ENCODE assay signal across 30 mouse cellular contexts in the genomic region with DNA sequence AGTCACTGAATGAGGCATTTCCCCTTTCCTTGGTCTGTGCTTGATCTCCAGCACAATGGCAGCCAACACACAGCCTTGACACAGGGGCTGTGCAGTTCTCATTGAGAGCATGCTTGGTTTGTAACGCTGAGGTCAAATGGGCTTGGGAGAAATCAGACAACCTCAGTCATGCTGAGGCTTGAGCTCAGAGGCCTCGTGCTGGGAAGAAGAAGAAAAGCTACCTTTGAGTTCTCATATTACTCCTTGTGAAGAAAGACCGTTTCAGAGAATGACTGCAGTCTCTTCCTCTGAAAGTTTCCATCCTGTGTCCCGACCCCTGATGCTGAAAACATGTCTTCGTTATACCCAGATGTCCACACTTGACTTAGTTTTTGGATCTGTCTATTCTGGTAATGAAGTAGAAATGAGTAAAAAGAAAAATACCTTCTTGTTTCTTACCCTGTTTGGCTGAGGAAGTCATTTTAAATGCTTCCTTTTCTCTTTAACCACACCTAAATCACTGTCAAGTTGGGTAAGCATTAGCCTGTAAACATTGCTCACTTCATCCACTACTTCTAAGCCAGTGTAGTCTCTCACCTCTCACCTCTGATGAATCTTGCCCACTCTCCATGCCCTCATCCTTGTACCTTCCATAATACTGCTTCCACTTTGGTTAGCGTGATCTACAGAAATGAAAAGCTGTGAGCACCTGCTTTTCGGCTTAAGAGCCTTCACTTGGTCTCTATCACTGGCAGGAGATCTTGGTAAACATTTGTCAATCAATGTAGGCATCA. TPM values are rescaled to one million over a fixed set of nuclear protein-coding genes. Genes with fewer than 3 reads are reported as not detected.
DNase-seq lines count a peak whose midpoint lies in the region; ATAC-seq and TF ChIP-seq lines count a peak whose summit lies in the region.
"Had no signal": no experiment of that assay in that cellular context is flagged by ENCODE, and none has a peak within 500 bp of the region (broad histone marks: within the 10 kb centered on the region; RNA-seq: fewer than 3 reads in every experiment).

No protein-coding gene starts in this region.

- H3K9ac ChIP-seq in heart, postnatal 0 days (replicated peaks; ENCODE audit: low read depth, low read length), result no peak overlapping the region
- peak overlapping the region; percentile 50 for H3K9ac ChIP-seq in CH12.LX (ENCODE audit: insufficient read depth, low read depth)
- no peak overlapping the region for H3K9ac ChIP-seq in hindbrain, embryonic 16.5 days (ENCODE audit: low read depth, low read length)
- H3K9ac ChIP-seq: forebrain, embryonic 13.5 days; heart, embryonic 13.5 days; hindbrain, embryonic 14.5 days; intestine, embryonic 15.5 days; limb, embryonic 13.5 days; liver, embryonic 12.5 days; liver, postnatal 0 days; neural tube, embryonic 15.5 days had no signal

- 0 out of 2 replicates have a peak, but pooled peaks cover 3% of the 10 kb centered on the region for H3K4me1 ChIP-seq in heart, postnatal 0 days (ENCODE audit: control insufficient read depth, insufficient read depth)
- peaks cover 14 to 17% of the 10 kb centered on the region in 2 experiments for H3K4me1 ChIP-seq in CH12.LX (ENCODE audit: control insufficient read depth in 1 of 2, insufficient read depth in 2 of 2)
- H3K4me1 ChIP-seq in limb, embryonic 10.5 days, result no peaks in the 10 kb centered on the region
- no peaks in the 10 kb centered on the region for H3K4me1 ChIP-seq in hindbrain, embryonic 16.5 days (ENCODE audit: control insufficient read depth, insufficient read depth, low read depth, low read length)
- H3K4me1 ChIP-seq: forebrain, embryonic 13.5 days; heart, embryonic 13.5 days; intestine, embryonic 15.5 days; limb, embryonic 13.5 days; liver, embryonic 12.5 days; neural tube, embryonic 15.5 days had no signal

- 68% methylated on average over 7 of the region's 7 CpGs for WGBS in heart, postnatal 0 days
- 64% methylated on average over 7 of the region's 7 CpGs for WGBS in limb, embryonic 10.5 days
- 74% methylated on average over 7 of the region's 7 CpGs for WGBS in hindbrain, embryonic 16.5 days

- in situ Hi-C loops in CH12.LX (cut with MboI; ENCODE audit: low pct_ligation_motif_present, low pct_unique_long_range_greater_than_20kb, low sequenced_read_pairs), result no loop called here

- intact Hi-C loops in heart, postnatal 25 days (cut with DNase I), result no loop called here

- H3K79me2 ChIP-seq in CH12.LX (replicated peaks; ENCODE audit: control insufficient read depth, extremely low read depth, insufficient read depth, poor library complexity, severe bottlenecking), result peaks cover 3% of the 10 kb centered on the region; the same call in 1 of the 2 replicates

- H3K4me2 ChIP-seq in heart, postnatal 0 days (ENCODE audit: low read depth, low read length), result no peak overlapping the region
- H3K4me2 ChIP-seq in CH12.LX (ENCODE audit: insufficient read depth, low read depth, poor library complexity, severe bottlenecking), result peak overlapping the region; percentile 70
- H3K4me2 ChIP-seq in hindbrain, embryonic 16.5 days (ENCODE audit: low read length), result no peak overlapping the region
- H3K4me2 ChIP-seq: forebrain, embryonic 13.5 days; heart, embryonic 13.5 days; hindbrain, embryonic 14.5 days; intestine, embryonic 15.5 days; limb, embryonic 13.5 days; liver, embryonic 12.5 days; neural tube, embryonic 15.5 days had no signal

- peak; percentile 24; the same call in 1 of the 2 replicates for TF ChIP-seq POLR2A in CH12.LX (IDR thresholded peaks at IDR 0.05; ENCODE audit: low read depth, low read length)

- no peak for TF ChIP-seq CTCF in heart, postnatal 0 days (IDR thresholded peaks at IDR 0.05; ENCODE audit: low read depth)
- TF ChIP-seq CTCF in CH12.LX (conservative IDR thresholded peaks at IDR 0.05 in 1 of 2, IDR thresholded peaks at IDR 0.05 in 1 of 2; ENCODE audit: low read depth in 2 of 2, low read length in 2 of 2), result no peak

- H3K36me3 ChIP-seq in heart, postnatal 0 days (replicated peaks; ENCODE audit: control insufficient read depth, insufficient read depth, low read length), result no peaks in the 10 kb centered on the region
- no peaks in the 10 kb centered on the region for H3K36me3 ChIP-seq in CH12.LX (replicated peaks in 1 of 2; ENCODE audit: control insufficient read depth in 1 of 2, insufficient read depth in 1 of 2, low read length in 1 of 2)
- no peaks in the 10 kb centered on the region for H3K36me3 ChIP-seq in limb, embryonic 10.5 days
- no peaks in the 10 kb centered on the region for H3K36me3 ChIP-seq in hindbrain, embryonic 16.5 days (ENCODE audit: control insufficient read depth, insufficient read depth, low read length)
- H3K36me3 ChIP-seq: G1E; heart, embryonic 13.5 days; intestine, embryonic 15.5 days; limb, embryonic 13.5 days; liver, embryonic 12.5 days; neural tube, embryonic 15.5 days had no signal

- H3K4me3 ChIP-seq in heart, postnatal 0 days (ENCODE audit: low read depth, low read length), result no peak overlapping the region
- H3K4me3 ChIP-seq in CH12.LX (replicated peaks in 1 of 3; ENCODE audit: low read depth in 2 of 3, low read length in 2 of 3, poor library complexity in 1 of 3), result no peak overlapping the region
- no peak overlapping the region for H3K4me3 ChIP-seq in limb, embryonic 10.5 days
- H3K4me3 ChIP-seq in hindbrain, embryonic 16.5 days (ENCODE audit: low read length), result no peak overlapping the region
- H3K4me3 ChIP-seq: forebrain, embryonic 13.5 days; heart, embryonic 13.5 days; intestine, embryonic 15.5 days; left cerebral cortex, adult 2 months; limb, embryonic 13.5 days; liver, embryonic 12.5 days; megakaryocyte, embryonic 14.5 days; neural tube, embryonic 15.5 days had no signal

- dilution Hi-C loops in CH12.LX (cut with MboI; ENCODE audit: extremely low pct_ligation_motif_present, extremely low pct_unique_long_range_greater_than_20kb, low sequenced_read_pairs), result no loop called here

- H3K9me3 ChIP-seq in heart, postnatal 0 days (replicated peaks; ENCODE audit: control insufficient read depth, low read length), result no peaks in the 10 kb centered on the region
- no peaks in the 10 kb centered on the region for H3K9me3 ChIP-seq in CH12.LX (replicated peaks; ENCODE audit: low read length)
- H3K9me3 ChIP-seq in limb, embryonic 10.5 days (replicated peaks), result no peaks in the 10 kb centered on the region
- H3K9me3 ChIP-seq in hindbrain, embryonic 16.5 days (ENCODE audit: control insufficient read depth, low read length), result no peaks in the 10 kb centered on the region
- H3K9me3 ChIP-seq: forebrain, embryonic 13.5 days; G1E; heart, embryonic 13.5 days; intestine, embryonic 15.5 days; limb, embryonic 13.5 days; liver, embryonic 12.5 days; megakaryocyte, embryonic 14.5 days; neural tube, embryonic 15.5 days had no signal

- DNase-seq in heart, postnatal 0 days (ENCODE audit: low spot score), result no peak
- DNase-seq in heart, postnatal 25 days (ENCODE audit: low spot score), result no peak
- DNase-seq in A20 (ENCODE audit: low read depth, low spot score), result peak; percentile 34
- DNase-seq in CH12.LX (ENCODE audit: extremely low read depth), result peak; percentile 12
- no peak for DNase-seq in limb, embryonic 10.5 days (ENCODE audit: low spot score)
- DNase-seq: adrenal gland, adult 8-10 months; cerebellum, adult 2 months; cerebellum, postnatal 25 days; gastrocnemius, postnatal 10 days; heart, postnatal 4 days; kidney, adult 8-10 months; layer of hippocampus, adult 9-11 months; liver, postnatal 0 days; lung, postnatal 36 days; midbrain, embryonic 14.5 days; right cerebral cortex, postnatal 25 days had no signal

- no peak for ATAC-seq in heart, postnatal 0 days (ENCODE audit: insufficient read depth, low read depth)
- ATAC-seq in megakaryocyte, adult 5-6 weeks (ENCODE audit: poor library complexity, severe bottlenecking), result peak; percentile 30; the same call in 1 of the 2 replicates
- no peak for ATAC-seq in hindbrain, embryonic 16.5 days
- ATAC-seq: forebrain, embryonic 13.5 days; intestine, embryonic 15.5 days; liver, embryonic 12.5 days; liver, postnatal 0 days had no signal

- TF ChIP-seq RAD21 in CH12.LX (IDR thresholded peaks at IDR 0.05; ENCODE audit: low read depth, low read length), result no peak

- TF ChIP-seq EP300 in heart, postnatal 0 days (IDR thresholded peaks at IDR 0.05; ENCODE audit: low read depth), result no peak
- peak; percentile 63 for TF ChIP-seq EP300 in CH12.LX (IDR thresholded peaks at IDR 0.05; ENCODE audit: low read length)

- no peaks in the 10 kb centered on the region for H3K27me3 ChIP-seq in heart, postnatal 0 days (ENCODE audit: control insufficient read depth, insufficient read depth, low read length)
- H3K27me3 ChIP-seq in CH12.LX (replicated peaks), result no peaks in the 10 kb centered on the region
- no peaks in the 10 kb centered on the region for H3K27me3 ChIP-seq in limb, embryonic 10.5 days (ENCODE audit: low read depth, poor library complexity, severe bottlenecking)
- no peaks in the 10 kb centered on the region for H3K27me3 ChIP-seq in hindbrain, embryonic 16.5 days (replicated peaks; ENCODE audit: control insufficient read depth, insufficient read depth, low read length)
- H3K27me3 ChIP-seq: forebrain, embryonic 13.5 days; heart, embryonic 13.5 days; intestine, embryonic 15.5 days; limb, embryonic 13.5 days; liver, embryonic 12.5 days; megakaryocyte, embryonic 14.5 days; neural tube, embryonic 15.5 days had no signal

- H3K27ac ChIP-seq in heart, postnatal 0 days (ENCODE audit: low read depth), result peak overlapping the region; percentile 34; the same call in 1 of the 2 replicates
- peak overlapping the region; percentile 87 for H3K27ac ChIP-seq in CH12.LX (ENCODE audit: insufficient read depth, low read depth)
- H3K27ac ChIP-seq in limb, embryonic 10.5 days, result no peak overlapping the region
- H3K27ac ChIP-seq in hindbrain, embryonic 16.5 days (ENCODE audit: low read depth, low read length), result no peak overlapping the region
- H3K27ac ChIP-seq: forebrain, embryonic 13.5 days; heart, embryonic 13.5 days; hindbrain, embryonic 14.5 days; intestine, embryonic 15.5 days; kidney, postnatal 0 days; left cerebral cortex, adult 2 months; limb, embryonic 13.5 days; liver, embryonic 12.5 days; neural tube, embryonic 15.5 days; stomach, postnatal 0 days had no signal

TF ChIP-seq in CH12.LX, 34 proteins besides CTCF, POLR2A, EP300 and RAD21 (continues in another document):
- TF ChIP-seq GABPA (IDR thresholded peaks at IDR 0.05; ENCODE audit: insufficient replicate concordance, low read depth, low read length), result no peak
- no peak for TF ChIP-seq SMC3 (IDR thresholded peaks at IDR 0.05; ENCODE audit: low read depth, low read length)

RNA-seq across cellular contexts. Expression of a gene that starts 43.1 kb away (rescaled TPM):
- 0.11 and 0.89 TPM in 2 replicates for total RNA-seq in heart, postnatal 0 days (2014; rRNA removed; ENCODE audit: low replicate concordance)
- polyA plus RNA-seq in heart, postnatal 0 days (2015; fragmentation: Nextera tagmentation; extraction: Ambion mirVana), result 0.45 and 0.48 TPM in 2 replicates
- total RNA-seq in heart, postnatal 25 days (2021), result 10 to 100 TPM in 1 of 2 experiments, 1 to 10 TPM in 1; 8.7 to 10.2 TPM
- total RNA-seq in CH12.LX (2012; rRNA removed) (4.4 and 5.2 TPM in 2 replicates), CH12.LX (2014; rRNA removed) (0.82 and 1.0 TPM in 2 replicates)
- polyA plus RNA-seq in CH12.LX (2012; ENCODE audit: insufficient read length, low read depth), result 1.8 and 2.2 TPM in 2 replicates
- total RNA-seq in megakaryocyte, adult 5-6 weeks (2015), result 2.3 and 2.5 TPM in 2 replicates
- 2.1 and 2.3 TPM in 2 replicates for total RNA-seq in megakaryocyte, adult 5-6 weeks (2017)
- polyA plus RNA-seq in limb, embryonic 10.5 days (2016; fragmentation: Nextera tagmentation; extraction: Ambion mirVana), result 0.08 and 0.09 TPM in 2 replicates
- polyA plus RNA-seq in hindbrain, embryonic 16.5 days (2015; fragmentation: Nextera tagmentation; extraction: Ambion mirVana), result 0.12 and 0.16 TPM in 2 replicates
- polyA plus RNA-seq: G1E had no signal

Comparison
In these comparisons a context has a peak if more than half of its experiments do, and no peak if none do; other contexts are left out.
1. DNase-seq: peak in A20 (single experiment) and CH12.LX (single experiment); none in heart, postnatal 0 days (single experiment), heart, postnatal 25 days (single experiment) and limb, embryonic 10.5 days (single experiment).
2. H3K27ac ChIP-seq: peak in heart, postnatal 0 days (single experiment) and CH12.LX (single experiment); none in limb, embryonic 10.5 days (single experiment) and hindbrain, embryonic 16.5 days (single experiment).